Mouse (Mus musculus) pancreas, adult 10 weeks (tissue): ENCODE data around the gene Myo1c. TPM values are rescaled to one million over a fixed set of nuclear protein-coding genes. Genes with fewer than 3 reads are reported as not detected.

Experiments used
- polyA plus RNA-seq: library from polyadenylated mRNA; stranded (reverse); fragments of 350-450 nt; fragmentation: Illumina TruSeq; extraction: RNeasy Lipid Tissue Mini Kit (QIAGEN cat#74804); gene quantifications from one replicate; pipeline ENCODE4 v1.2.3, GENCODE M21; 2015; ENCODE audit warnings: low read depth, low replicate concordance; ENCODE audit not compliant: insufficient read depth

Gene Myo1c
- polyA plus RNA-seq = 28.2 TPM

DNA sequence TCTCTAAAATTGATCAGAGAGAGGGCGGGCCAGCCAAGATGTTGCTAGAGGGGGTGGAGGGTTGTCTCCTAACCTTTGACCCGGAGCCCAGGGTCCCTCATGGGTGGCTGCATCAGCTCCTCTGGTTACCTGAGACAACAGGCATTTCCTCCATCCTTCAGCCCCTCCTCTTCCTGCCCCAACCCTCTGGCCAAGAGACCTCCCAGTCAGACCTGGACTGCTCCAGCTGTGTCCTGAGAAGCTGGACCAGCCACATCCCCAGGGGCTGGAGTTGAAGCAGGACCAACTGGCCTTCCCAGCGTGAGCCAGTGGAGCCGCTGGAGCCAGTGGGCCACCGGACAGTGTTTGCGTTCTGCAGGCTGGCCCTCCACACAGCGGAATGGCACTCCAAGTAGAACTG, at the start of gene Myo1c:
Gene Myo1c, plus strand, starts transcription at position 194 of the 400 bp plus-strand sequence.

DNA sequence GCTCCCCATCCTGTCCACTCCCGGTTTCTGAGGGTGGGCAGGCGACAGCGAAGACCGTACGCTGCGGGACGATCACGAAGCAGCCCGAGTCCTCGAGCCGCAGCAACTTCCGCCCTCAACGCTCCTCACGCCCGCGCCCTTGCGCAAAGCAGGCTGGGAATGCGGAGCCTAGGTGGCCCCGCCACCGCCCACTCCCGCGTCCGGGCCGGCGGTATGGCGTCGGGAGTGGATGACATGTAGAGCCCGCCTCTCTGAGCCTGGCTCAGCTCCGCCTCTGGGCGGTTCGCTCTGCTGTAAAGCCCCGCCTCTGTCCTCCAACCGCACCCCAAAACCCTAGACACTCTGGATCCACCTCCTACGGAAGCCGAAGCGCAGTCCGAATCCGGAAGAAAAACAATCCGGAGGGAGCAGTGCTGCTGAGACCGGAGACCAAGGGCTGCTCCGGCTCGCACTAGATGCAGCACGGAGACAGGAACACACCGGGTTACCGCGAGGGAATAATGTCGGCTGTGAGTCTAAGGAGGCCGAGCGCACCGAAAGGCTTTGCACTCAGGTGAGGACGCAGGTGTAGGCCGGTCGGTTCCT, 19.6 kb upstream of the Myo1c start, which contains the start of gene Inpp5k:
Gene Inpp5k, plus strand, starts transcription at position 344 of the 585 bp plus-strand sequence.

DNA sequence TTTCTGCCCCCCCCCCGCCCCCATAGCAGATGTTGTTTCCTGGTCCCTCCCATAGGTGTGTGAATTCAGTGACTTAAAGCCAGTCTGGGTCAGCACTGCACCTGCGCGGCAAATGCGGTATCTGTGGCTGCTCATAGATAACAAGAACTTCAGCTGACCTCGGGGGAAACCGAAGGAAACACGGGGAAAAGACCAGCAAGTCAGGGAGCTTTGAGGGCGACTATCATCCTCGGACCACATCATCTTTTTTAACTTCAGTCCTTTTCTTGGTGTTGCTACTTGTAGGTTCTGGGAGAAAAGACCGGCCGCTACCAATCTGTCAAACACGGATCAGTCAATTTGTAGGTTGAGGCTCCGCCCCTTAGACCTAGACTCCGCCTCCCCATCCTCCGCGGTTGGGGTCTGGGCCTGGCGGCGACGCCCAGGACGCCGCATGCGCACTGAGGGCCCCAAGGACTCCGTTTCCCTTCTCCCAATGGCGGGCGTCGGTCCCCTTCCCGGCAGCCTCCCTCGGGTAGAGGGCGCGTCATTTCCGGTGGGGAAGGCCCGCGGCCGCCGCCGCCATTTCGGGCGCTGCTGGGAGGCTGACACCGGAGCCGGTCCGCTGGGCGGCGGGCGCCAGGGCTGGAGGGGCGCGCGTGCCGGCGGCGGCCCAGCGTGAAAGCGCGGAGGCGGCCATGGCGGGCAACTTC, 28.6 kb downstream of the Myo1c start, which contains the start of gene Crk:
Gene Crk, plus strand, starts transcription at position 513 of the 692 bp plus-strand sequence.

Other genes starting within 250 kb of the Myo1c start
- 27.5 TPM for gene Serpinf1, start 227.8 kb upstream of the Myo1c start, polyA plus RNA-seq
- gene Serpinf2, start 210.9 kb upstream of the Myo1c start, polyA plus RNA-seq = 0.37 TPM
- gene Wdr81, start 195.8 kb upstream of the Myo1c start, polyA plus RNA-seq = 5.2 TPM
- gene Tlcd2, start 188.8 kb upstream of the Myo1c start, polyA plus RNA-seq = 2.0 TPM
- gene Prpf8, start 163.7 kb upstream of the Myo1c start, polyA plus RNA-seq = 17.1 TPM
- 2.5 TPM for gene Rilp, start 140.4 kb upstream of the Myo1c start, polyA plus RNA-seq
- gene Scarf1, start 137.0 kb upstream of the Myo1c start, polyA plus RNA-seq = 5.9 TPM
- 5.1 TPM for gene Slc43a2, start 118.8 kb upstream of the Myo1c start, polyA plus RNA-seq
- gene Pitpna, start 62.4 kb upstream of the Myo1c start, polyA plus RNA-seq = 16.2 TPM
- 16.0 TPM for gene Inpp5k, start 19.5 kb upstream of the Myo1c start, polyA plus RNA-seq
- gene Crk, start 28.8 kb downstream of the Myo1c start, polyA plus RNA-seq = 16.0 TPM
- gene Ywhae, start 82.4 kb downstream of the Myo1c start, polyA plus RNA-seq = 53.0 TPM
- gene Doc2b, start 145.5 kb downstream of the Myo1c start, polyA plus RNA-seq = 0.30 TPM